In the genomic region with DNA sequence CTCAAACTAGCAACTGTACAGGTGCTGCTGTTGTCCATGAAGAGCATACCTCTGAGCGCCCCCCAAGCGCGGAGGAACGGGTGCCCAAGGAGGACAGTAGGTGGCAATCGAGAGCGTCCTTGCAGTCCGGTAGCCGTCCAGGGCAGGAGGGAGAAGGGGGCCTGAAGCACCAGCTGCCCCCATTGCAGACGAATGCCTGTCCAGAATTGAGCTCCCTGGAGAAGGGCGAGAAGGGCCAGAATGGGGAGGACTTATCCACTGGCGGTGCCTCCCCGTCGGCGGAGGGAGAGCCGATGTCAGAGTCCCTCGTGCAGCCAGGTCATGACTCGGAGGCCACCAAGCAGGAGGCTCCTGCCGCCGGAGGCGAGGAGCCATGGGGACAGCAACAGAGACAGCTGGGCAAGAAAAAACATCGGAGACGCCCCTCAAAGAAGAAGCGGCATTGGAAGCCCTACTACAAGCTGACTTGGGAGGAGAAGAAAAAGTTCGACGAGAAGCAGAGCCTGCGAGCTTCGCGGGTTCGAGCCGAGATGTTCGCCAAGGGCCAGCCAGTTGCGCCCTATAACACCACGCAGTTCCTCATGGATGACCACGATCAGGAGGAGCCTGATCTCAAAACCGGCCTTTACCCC, we compare ENCODE assay signal across 8 mouse cellular contexts. TPM values are rescaled to one million over a fixed set of nuclear protein-coding genes. Genes with fewer than 3 reads are reported as not detected.
DNase-seq lines count a peak whose midpoint lies in the region; ATAC-seq and TF ChIP-seq lines count a peak whose summit lies in the region.

No protein-coding gene starts in this region.

- peak overlapping the region; percentile 96 for H3K4me2 ChIP-seq in heart, embryonic 15.5 days
- peak overlapping the region; percentile 96 for H3K4me2 ChIP-seq in lung, embryonic 14.5 days
- H3K4me2 ChIP-seq in neural tube, embryonic 15.5 days = peak overlapping the region; percentile 90

- no peaks in the 10 kb centered on the region for H3K9me3 ChIP-seq in heart, embryonic 15.5 days (replicated peaks)
- H3K9me3 ChIP-seq in lung, embryonic 14.5 days (ENCODE audit: low read depth, low read length) = no peaks in the 10 kb centered on the region
- no peaks in the 10 kb centered on the region for H3K9me3 ChIP-seq in neural tube, embryonic 15.5 days (replicated peaks)

- ATAC-seq in erythroblast, adult 5-6 weeks (replicated peaks; ENCODE audit: low FRiP score, poor library complexity, severe bottlenecking) = peak; percentile 64
- ATAC-seq in heart, embryonic 15.5 days (replicated peaks; ENCODE audit: insufficient number of reproducible peaks, insufficient read depth, low FRiP score, low read depth) = peak; percentile 33; the same call in 1 of the 2 replicates
- ATAC-seq in lung, embryonic 14.5 days (ENCODE audit: insufficient read depth) = peak; percentile 21
- peak; percentile 33; the same call in 1 of the 2 replicates for ATAC-seq in neural tube, embryonic 15.5 days (ENCODE audit: low FRiP score)

- H3K36me3 ChIP-seq in heart, embryonic 15.5 days = no peaks in the 10 kb centered on the region
- H3K36me3 ChIP-seq in lung, embryonic 14.5 days (ENCODE audit: insufficient read depth) = no peaks in the 10 kb centered on the region; the same call in 1 of the 2 replicates
- H3K36me3 ChIP-seq in neural tube, embryonic 15.5 days = no peaks in the 10 kb centered on the region

- peak overlapping the region; percentile 85 for H3K9ac ChIP-seq in heart, embryonic 15.5 days
- peak overlapping the region; percentile 68 for H3K9ac ChIP-seq in lung, embryonic 14.5 days
- peak overlapping the region; percentile 67 for H3K9ac ChIP-seq in neural tube, embryonic 15.5 days (replicated peaks)

- peak; percentile 78 for TF ChIP-seq CTCF in lung, embryonic 14.5 days (IDR thresholded peaks at IDR 0.05; ENCODE audit: low read depth)

- peaks cover 36% of the 10 kb centered on the region for H3K4me1 ChIP-seq in heart, embryonic 15.5 days (replicated peaks)
- peaks cover 8% of the 10 kb centered on the region for H3K4me1 ChIP-seq in lung, embryonic 14.5 days (ENCODE audit: insufficient read depth)
- peaks cover 36% of the 10 kb centered on the region for H3K4me1 ChIP-seq in neural tube, embryonic 15.5 days

- WGBS in heart, embryonic 15.5 days = under 1% methylated on average over 35 of the region's 35 CpGs
- under 1% methylated on average over 35 of the region's 35 CpGs for WGBS in lung, embryonic 14.5 days
- under 1% methylated on average over 35 of the region's 35 CpGs for whole genome bisulfite sequencing in neural tube, embryonic 15.5 days

- DNase-seq in CD4-positive helper T cell, adult 2 months (ENCODE audit: low read depth, low spot score) = peak; percentile 72
- DNase-seq in brain, adult 2 months (ENCODE audit: low read depth, low spot score) = peak; percentile 92
- peak; percentile 79 to 87 for DNase-seq in kidney, postnatal 25 days
- DNase-seq in lung, embryonic 14.5 days = peak; percentile 85
- DNase-seq in testis, postnatal 14 days (ENCODE audit: low spot score) = peak; percentile 73

- H3K4me3 ChIP-seq in heart, embryonic 15.5 days = peak overlapping the region; percentile 76
- peak overlapping the region; percentile 68 for H3K4me3 ChIP-seq in lung, embryonic 14.5 days (ENCODE audit: low read depth, low read length)
- H3K4me3 ChIP-seq in neural tube, embryonic 15.5 days (replicated peaks) = peak overlapping the region; percentile 63

- no peaks in the 10 kb centered on the region for H3K27me3 ChIP-seq in heart, embryonic 15.5 days
- no peaks in the 10 kb centered on the region for H3K27me3 ChIP-seq in lung, embryonic 14.5 days (ENCODE audit: insufficient read depth, low read length)
- peaks cover 16% of the 10 kb centered on the region for H3K27me3 ChIP-seq in neural tube, embryonic 15.5 days (replicated peaks)

- peak overlapping the region; percentile 91 for H3K27ac ChIP-seq in heart, embryonic 15.5 days
- H3K27ac ChIP-seq in lung, embryonic 14.5 days (ENCODE audit: low read depth) = peak overlapping the region; percentile 80
- peak overlapping the region; percentile 95 for H3K27ac ChIP-seq in neural tube, embryonic 15.5 days (replicated peaks)

RNA-seq across cellular contexts. Expression of gene Hexim1, which starts 1.0 kb away (rescaled TPM):
- 14.8 and 15.9 TPM in 2 replicates for total RNA-seq in erythroblast, adult 5-6 weeks (2015; ENCODE audit: low replicate concordance)
- 27.9 and 36.7 TPM in 2 replicates for total RNA-seq in erythroblast, adult 5-6 weeks (2017; ENCODE audit: low replicate concordance)
- polyA plus RNA-seq in heart, embryonic 15.5 days (2015; fragmentation: Nextera tagmentation; extraction: Ambion mirVana) = 2.6 and 3.0 TPM in 2 replicates
- 5.3 and 5.8 TPM in 2 replicates for polyA plus RNA-seq in lung, embryonic 14.5 days (2014; fragmentation: Nextera tagmentation; extraction: Ambion mirVana)
- polyA plus RNA-seq in neural tube, embryonic 15.5 days (2015; fragmentation: Nextera tagmentation; extraction: Ambion mirVana) = 4.3 and 4.5 TPM in 2 replicates

RNA-seq across cellular contexts. Expression of gene Hexim2, which starts 15.2 kb away (rescaled TPM):
- 0.96 and 3.1 TPM in 2 replicates for total RNA-seq in erythroblast, adult 5-6 weeks (2015; ENCODE audit: low replicate concordance)
- 2.4 and 9.5 TPM in 2 replicates for total RNA-seq in erythroblast, adult 5-6 weeks (2017; ENCODE audit: low replicate concordance)
- polyA plus RNA-seq in heart, embryonic 15.5 days (2015; fragmentation: Nextera tagmentation; extraction: Ambion mirVana) = 5.5 and 6.4 TPM in 2 replicates
- 9.3 and 9.5 TPM in 2 replicates for polyA plus RNA-seq in lung, embryonic 14.5 days (2014; fragmentation: Nextera tagmentation; extraction: Ambion mirVana)
- 28.4 and 29.0 TPM in 2 replicates for polyA plus RNA-seq in neural tube, embryonic 15.5 days (2015; fragmentation: Nextera tagmentation; extraction: Ambion mirVana)

RNA-seq across cellular contexts. Expression of gene Acbd4, which starts 15.6 kb away (rescaled TPM):
- total RNA-seq in erythroblast, adult 5-6 weeks (2015; ENCODE audit: low replicate concordance) = 6.7 and 15.3 TPM in 2 replicates
- 25.0 TPM in 2 replicates for total RNA-seq in erythroblast, adult 5-6 weeks (2017; ENCODE audit: low replicate concordance)
- 18.5 and 23.7 TPM in 2 replicates for polyA plus RNA-seq in heart, embryonic 15.5 days (2015; fragmentation: Nextera tagmentation; extraction: Ambion mirVana)
- 11.0 and 14.4 TPM in 2 replicates for polyA plus RNA-seq in lung, embryonic 14.5 days (2014; fragmentation: Nextera tagmentation; extraction: Ambion mirVana)
- 9.3 and 10.4 TPM in 2 replicates for polyA plus RNA-seq in neural tube, embryonic 15.5 days (2015; fragmentation: Nextera tagmentation; extraction: Ambion mirVana)

RNA-seq across cellular contexts. Expression of gene Plcd3, which starts 15.6 kb away (rescaled TPM):
- not detected in 2 replicates for total RNA-seq in erythroblast, adult 5-6 weeks (2015; ENCODE audit: low replicate concordance)
- total RNA-seq in erythroblast, adult 5-6 weeks (2017; ENCODE audit: low replicate concordance) = 0.70 and 1.0 TPM in 2 replicates
- 11.0 and 11.8 TPM in 2 replicates for polyA plus RNA-seq in heart, embryonic 15.5 days (2015; fragmentation: Nextera tagmentation; extraction: Ambion mirVana)
- polyA plus RNA-seq in lung, embryonic 14.5 days (2014; fragmentation: Nextera tagmentation; extraction: Ambion mirVana) = 1.0 and 2.5 TPM in 2 replicates
- 3.2 and 3.4 TPM in 2 replicates for polyA plus RNA-seq in neural tube, embryonic 15.5 days (2015; fragmentation: Nextera tagmentation; extraction: Ambion mirVana)

RNA-seq across cellular contexts. Expression of gene Fmnl1, which starts 53.8 kb away (rescaled TPM):
- 70.7 and 93.0 TPM in 2 replicates for total RNA-seq in erythroblast, adult 5-6 weeks (2015; ENCODE audit: low replicate concordance)
- total RNA-seq in erythroblast, adult 5-6 weeks (2017; ENCODE audit: low replicate concordance) = 8.6 and 16.9 TPM in 2 replicates
- 1.5 and 4.6 TPM in 2 replicates for polyA plus RNA-seq in heart, embryonic 15.5 days (2015; fragmentation: Nextera tagmentation; extraction: Ambion mirVana)
- polyA plus RNA-seq in lung, embryonic 14.5 days (2014; fragmentation: Nextera tagmentation; extraction: Ambion mirVana) = 2.5 and 2.8 TPM in 2 replicates
- 8.6 and 10.8 TPM in 2 replicates for polyA plus RNA-seq in neural tube, embryonic 15.5 days (2015; fragmentation: Nextera tagmentation; extraction: Ambion mirVana)

Comparison
In these comparisons a context has a peak if more than half of its experiments do, and no peak if none do; other contexts are left out.
1. Peak in every context shown above with its lines: DNase-seq, ATAC-seq, H3K4me3 ChIP-seq and H3K27ac ChIP-seq.